Mouse (Mus musculus) telencephalon, adult 2 months (tissue): ENCODE results near the gene Zyg11a.
"Not testable (repeated sequence)": the region's sequence is repeated elsewhere in the genome, so short reads cannot be mapped to it uniquely, and the experiment has no call there.

Experiments used
- DNase-seq: peaks from one replicate; pipeline ENCODE4 v3.0.0-alpha.2; 2011; ENCODE audit warnings: low read depth, low spot score

Zyg11a gene

DNA sequence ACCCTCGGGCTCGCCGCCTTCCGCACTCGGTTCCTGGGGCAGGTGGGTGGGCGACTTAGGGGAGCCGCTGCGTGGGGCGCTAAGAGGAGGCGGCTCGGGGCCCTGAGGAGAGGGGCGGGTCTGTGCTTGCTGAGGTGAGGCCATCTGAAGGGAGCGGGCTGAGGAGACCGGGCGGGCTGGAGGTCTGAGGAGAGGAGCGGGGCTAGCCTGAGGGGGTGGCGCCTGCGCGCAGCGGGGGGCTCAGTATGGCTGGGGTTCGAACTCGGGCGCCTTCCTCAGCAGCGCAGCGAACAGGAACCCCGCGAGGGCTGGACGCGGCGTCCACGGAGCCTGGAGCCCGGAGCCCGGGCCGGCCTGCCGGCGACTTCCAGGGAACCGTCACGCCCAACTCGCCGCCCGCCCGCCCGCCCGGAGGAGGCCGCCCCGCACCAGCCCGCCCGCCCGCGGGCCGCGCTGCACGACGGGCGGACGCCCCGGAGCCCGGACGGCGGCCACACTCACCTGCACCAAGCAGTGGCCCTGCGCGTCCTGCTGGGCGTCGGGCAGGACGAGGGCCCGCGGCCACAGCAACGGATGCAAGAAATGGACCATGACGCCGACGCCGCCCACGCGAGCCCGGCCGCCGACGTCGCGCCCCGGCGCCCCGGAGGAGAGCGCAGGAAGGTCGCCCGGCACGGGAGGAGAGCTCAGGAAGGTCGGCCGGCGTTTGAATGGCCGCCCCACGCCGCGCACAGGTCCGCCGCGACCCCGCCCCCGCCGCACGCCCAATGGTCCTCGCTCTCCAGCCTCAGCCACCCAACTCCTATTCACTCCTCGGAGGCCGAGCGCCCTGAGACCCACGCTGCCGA is at the start of gene Zyg11a:
TSS of gene Zyg11a (minus strand) at position 717 of the 848 bp plus-strand sequence.
- DNase-seq = no peak

GRCm38 (mm10) chr4:108265774-108266173 is 47.9 kb upstream of the Zyg11a start:
- DNase-seq = no peak

- no peak for DNase-seq
Observed at GRCm38 (mm10) chr4:108253317-108253716, 35.5 kb upstream of the Zyg11a start.

DNA sequence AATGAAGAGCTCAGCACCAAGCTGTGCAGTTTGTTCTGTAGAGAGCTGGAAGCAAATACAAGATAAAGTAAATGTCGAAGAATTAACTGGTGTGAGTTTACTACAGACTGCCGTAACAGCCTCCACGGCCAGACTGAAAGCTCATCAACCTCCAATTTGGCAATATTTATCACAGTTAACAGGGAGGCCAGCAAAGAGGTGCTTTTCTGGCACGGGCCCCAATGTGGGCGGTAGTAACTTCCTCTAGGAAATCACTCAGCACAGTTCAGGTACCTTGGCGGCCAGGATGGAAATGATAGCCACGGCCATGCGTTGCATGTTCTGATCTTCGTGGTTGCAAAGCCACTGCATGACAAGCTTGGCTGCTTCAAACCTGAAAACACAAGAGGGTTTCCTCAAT is 32.7 kb upstream of the Zyg11a start:
- no peak for DNase-seq

GRCm38 (mm10) chr4:108249314-108249713 is 31.5 kb upstream of the Zyg11a start:
- no peak for DNase-seq

GRCm38 (mm10) chr4:108233654-108234053 is 15.8 kb upstream of the Zyg11a start:
- DNase-seq = no peak

DNA sequence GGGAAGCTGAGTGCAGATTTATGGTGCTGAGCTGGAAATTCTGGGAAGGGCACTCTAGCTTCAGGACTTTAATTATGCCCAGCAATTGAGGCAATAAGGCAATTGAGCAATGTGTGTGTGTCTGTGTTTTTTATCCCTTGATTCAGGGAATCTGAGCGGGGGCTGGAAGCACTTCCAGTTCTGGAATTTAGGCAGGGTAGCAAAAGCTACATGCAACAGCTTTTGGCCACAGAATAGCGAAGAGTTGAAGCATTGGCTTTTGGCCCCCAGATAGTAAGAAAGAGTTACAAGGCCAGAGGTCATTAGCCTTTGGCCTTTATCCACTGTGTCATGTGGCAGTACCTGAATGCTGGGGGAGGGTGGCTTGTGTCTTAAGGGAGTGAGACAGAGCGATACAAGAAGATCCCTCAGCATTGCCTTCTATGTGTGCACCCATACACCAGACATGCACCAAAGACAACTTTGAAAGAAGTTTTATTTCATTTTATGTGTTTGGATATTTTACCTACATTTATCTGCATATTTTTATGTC is 7.6 kb upstream of the Zyg11a start:
- no peak for DNase-seq

GRCm38 (mm10) chr4:108222507-108222906 is 4.7 kb upstream of the Zyg11a start:
- no peak for DNase-seq

DNA sequence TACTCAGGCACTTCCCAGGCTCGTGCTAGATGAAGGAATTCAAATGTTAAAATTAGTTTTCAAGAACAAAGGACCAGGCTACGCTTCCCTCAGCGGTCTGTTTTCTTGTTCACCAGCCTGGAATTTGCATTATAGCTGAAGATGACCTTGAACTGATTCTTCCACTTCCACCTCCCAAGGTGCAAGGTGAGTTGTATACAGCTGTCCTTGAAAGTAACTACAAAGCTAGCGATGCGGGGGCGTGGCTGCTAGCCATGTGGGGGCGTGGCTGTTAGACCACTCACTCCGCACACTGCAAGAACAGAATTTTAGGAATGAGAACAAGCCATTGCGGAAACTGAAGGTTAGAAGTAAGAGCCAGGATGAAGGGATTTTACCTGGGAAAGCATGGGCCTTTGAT is 1.2 kb upstream of the Zyg11a start:
- no peak for DNase-seq

DNA sequence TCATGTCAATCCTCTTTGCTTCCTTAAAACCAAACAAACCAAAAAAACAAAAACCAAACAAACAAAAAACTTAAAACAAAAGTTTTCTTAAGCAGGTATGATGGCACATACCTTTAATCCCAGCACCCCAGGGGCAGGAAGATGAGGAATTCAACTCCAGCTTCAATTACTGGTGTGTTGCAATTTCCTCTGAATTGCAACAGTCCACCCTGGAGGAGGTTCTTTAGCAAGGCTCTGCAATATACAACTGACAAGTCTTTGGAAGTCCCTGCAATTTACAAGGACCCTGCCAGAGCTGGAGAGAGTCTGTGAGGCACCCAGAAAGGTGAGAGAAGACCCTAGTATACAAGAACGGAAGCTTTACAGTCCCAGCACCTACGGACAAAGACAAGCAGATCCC is 4.8 kb downstream of the Zyg11a start:
- no peak for DNase-seq

- DNase-seq = no peak
Observed at GRCm38 (mm10) chr4:108204629-108205028, 13.2 kb downstream of the Zyg11a start.

DNA sequence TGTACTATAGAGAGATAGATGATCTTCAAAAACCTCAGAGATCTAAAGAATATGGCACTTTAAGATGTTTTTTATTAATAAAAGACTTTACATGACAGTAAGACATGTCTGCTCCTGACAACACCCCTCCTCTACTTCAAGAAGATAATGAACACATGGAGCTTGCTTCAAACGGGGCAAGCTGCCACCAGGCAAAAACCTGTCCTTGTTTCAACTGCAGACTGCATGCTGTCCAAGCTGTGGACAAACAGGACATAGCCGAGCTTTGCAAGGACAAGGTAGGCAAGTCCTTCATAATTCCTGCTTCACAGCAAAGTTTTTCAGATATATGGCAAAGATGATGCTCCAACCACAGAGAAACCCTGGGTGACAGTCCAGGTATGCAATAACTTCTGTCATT is 18.6 kb downstream of the Zyg11a start:
- DNase-seq = no peak

- DNase-seq = no peak
Observed at GRCm38 (mm10) chr4:108196277-108196855, 21.5 kb downstream of the Zyg11a start.

- DNase-seq = no peak
Observed at GRCm38 (mm10) chr4:108192821-108193323, 25.0 kb downstream of the Zyg11a start.

DNA sequence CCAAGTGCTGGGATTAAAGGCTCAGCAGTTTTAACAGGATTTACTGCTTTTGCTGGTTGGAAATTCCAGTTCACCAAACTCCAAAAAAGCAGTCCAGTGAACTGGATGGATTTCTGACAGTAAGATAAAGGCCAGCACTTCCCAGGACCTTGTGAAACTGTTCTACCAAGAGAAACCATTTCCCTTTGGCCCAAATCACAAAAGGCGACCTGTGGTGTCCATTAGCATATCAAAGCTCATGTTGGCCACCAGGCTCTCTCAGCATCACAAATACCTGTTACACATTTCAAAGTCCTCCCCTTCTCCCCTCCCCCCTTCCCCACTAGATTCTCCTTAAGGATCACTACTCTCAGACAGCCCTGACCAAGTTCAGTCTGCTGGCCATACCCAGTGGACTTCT is 35.6 kb downstream of the Zyg11a start:
- DNase-seq = no peak

DNA sequence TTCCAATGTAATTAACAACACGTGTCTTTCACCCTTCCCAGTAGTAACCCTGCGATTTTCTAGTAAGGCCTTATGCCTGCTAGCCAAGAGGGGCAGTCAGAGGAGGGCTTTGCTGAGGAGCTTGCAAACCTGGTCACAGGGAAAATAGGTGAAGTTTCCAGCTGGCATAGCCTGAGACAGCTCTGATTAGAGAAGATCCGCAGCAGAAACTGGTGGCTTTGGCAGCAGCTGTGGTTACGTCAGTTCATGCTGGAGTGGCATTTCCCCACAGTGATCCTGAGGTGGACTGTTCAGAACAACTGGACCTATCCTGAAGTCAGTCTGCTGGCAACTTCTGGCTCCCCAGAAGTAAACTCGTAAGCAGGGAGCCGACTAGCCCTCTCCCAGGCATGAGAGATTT is 49.8 kb downstream of the Zyg11a start:
- DNase-seq = no peak

GRCm38 (mm10) chr4:108166874-108167273 is 51.0 kb downstream of the Zyg11a start:
- DNase-seq = peak; percentile 35

DNA sequence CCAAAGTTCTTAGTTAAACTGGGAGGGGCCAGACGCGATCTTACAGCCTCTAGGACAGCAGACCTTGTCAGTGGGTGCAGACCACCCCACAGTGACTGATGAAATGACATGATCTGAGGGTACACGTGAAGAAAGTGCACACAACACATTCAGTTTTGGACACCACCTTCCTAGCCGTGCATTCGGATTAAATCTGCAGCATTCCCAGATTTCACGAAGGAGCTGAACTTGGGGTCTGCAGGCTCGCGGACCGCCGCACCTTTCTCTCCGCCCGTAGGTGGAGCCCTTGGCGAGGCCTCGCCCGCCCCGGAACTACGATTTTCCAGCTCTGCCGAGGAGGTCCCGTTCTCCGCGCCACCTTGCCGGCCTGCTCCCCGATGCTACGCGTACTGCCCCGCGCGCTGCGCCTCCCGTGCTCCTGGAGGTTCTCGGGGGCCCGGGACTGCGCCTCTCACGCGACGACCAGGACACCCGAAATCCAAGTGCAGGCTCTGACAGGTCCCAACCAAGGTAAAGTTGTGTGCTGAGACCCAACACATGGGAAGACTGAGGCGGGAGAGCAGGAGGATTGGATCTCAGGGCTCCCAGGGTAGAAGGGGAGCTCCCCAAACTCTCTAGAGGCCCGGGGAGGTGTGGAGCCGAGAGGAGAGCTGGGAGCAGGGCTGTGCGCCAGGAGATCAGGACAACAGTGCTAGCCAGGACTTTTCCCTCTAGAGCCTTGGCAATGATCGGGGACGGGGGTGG is 52.5 kb downstream of the Zyg11a start, which contains the start of gene Echdc2:
TSS of gene Echdc2 (plus strand) at position 286 of the 744 bp plus-strand sequence.
- no peak for DNase-seq

DNA sequence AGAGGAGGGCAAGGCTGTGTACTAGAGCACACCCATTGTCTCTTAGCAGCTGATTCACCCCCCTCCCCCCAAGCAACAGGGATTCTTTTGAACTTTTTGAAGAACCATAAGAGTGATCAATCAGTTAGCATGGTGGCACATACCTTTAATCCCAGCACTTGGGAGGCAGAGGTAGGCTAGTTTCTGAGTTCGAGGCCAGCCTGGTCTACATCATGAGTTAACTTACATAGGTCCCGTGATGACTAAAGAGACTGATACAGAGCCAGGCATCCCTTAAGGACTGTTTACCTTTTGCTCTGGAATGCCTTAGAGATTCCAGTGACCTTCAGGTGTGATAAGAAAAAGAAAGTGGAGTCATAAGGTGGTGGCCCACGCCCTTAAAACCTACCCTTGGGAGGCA is 54.6 kb downstream of the Zyg11a start:
- no peak for DNase-seq

DNA sequence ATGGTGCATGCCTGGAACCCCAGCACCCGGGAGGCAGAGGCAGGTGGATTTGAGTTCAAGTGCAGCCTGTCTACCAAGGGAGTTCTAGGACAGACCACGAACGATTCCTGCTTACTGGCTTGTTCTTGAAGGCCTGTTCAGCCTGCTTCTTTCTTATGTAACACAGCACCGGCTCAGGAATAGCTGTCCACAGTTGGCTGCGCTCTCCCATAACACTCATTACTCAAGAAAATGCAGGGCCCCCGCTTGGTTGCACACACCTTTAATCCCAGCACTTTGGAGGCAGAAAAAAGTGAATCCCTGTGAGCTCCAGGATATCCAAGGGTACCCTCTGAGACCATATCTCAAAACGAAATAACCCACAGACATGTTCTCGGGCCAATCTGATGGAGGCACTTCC is 55.9 kb downstream of the Zyg11a start:
- no peak for DNase-seq

- not testable (repeated sequence) for DNase-seq
Observed at GRCm38 (mm10) chr4:108155141-108155540, 62.7 kb downstream of the Zyg11a start.

GRCm38 (mm10) chr4:108145554-108145953 is 72.3 kb downstream of the Zyg11a start:
- not testable (repeated sequence) for DNase-seq
